Mouse (Mus musculus): Measurements from ENCODE around the gene Ttc9c. TPM values are rescaled to one million over a fixed set of nuclear protein-coding genes. Genes with fewer than 3 reads are reported as not detected.
A peak's percentile ranks its signal among the peaks of the same experiment; 100 is the strongest.
"Not testable (repeated sequence)": the region's sequence is repeated elsewhere in the genome, so short reads cannot be mapped to it uniquely, and the experiment has no call there.

The Ttc9c gene
- polyA plus RNA-seq, 1 experiment from 2014 or later = 25.1 TPM

DNA sequence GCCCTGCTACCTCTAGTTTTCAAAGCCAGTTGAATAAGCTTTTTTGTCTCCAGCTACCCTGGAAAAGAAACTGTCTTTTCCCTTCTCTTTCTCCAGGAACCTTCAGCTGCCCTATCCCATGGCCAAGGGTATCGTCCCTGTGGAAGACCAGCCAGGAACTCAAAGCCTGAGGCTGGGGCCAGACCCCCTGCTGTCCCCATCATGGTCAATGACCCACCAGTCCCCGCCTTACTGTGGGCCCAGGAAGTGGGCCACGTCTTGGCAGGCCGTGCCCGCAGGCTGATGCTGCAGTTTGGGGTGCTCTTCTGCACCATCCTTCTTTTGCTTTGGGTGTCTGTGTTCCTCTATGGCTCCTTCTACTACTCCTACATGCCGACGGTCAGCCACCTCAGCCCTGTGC lies 21.9 kb upstream of the Ttc9c start:
- Histone ChIP-seq H3K27me3 (no peaks in the 10 kb centered on the region), H3K27ac (peak overlapping the region; percentile 67), H3K9ac (peak overlapping the region; percentile 84), H3K4me1 (replicated peaks) (peaks cover 49% of the 10 kb centered on the region), H3K9me3 (replicated peaks) (no peaks in the 10 kb centered on the region), H3K36me3 (peaks cover 19% of the 10 kb centered on the region), H3K4me3 (replicated peaks) (peak overlapping the region; percentile 69), H3K4me2 (peak overlapping the region; percentile 85)
- ATAC-seq (ENCODE audit: low read depth) (no peak), DNase-seq (no peak)
- 77% methylated on average over 7 of the region's 7 CpGs for WGBS (ENCODE audit: insufficient replicate concordance)

DNA sequence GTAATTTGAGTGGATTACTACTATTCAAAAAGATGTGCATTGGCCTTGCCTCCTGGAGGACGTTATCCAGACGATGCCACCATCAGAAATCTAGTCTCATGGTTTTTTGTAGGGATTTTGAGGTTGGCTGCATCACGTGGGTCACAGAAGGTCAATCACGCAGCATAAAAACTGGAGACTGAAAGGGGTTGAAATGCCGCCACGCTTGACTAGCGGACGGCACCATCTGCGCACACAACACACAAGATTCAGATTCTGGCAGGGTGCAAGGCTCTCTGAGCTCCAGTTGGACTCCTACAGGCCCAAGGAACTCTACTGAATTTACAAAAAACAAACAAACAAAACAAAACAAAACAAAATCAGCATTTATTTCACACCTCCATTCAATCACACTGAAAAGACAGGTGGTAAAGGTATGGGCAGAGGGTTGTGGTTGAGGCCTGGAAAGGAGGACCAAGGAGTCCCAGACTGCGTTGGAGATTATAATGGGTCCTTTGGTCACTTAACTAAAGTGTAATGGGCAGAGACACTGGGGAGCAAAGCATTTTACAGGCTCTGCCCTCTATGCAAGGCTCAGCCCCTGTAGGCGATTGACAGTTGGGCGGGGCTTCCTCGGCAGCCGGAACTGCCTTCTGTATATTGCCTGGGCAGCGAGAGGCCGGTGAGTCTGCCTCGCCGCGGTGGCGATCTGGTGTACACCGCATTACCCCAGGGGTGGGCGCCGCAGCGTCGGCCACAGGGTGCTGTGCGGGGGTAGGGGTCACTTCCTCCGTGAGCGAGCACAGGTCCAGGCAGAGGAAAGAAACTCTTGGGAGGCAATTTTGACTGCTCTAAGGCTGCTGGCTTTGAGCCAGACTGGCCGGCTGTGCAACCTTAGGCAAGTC lies 21.0 kb upstream of the Ttc9c start:
- peak overlapping the region; percentile 69 for H3K4me3 ChIP-seq (replicated peaks)
- H3K27me3 ChIP-seq = no peaks in the 10 kb centered on the region
- H3K4me2 ChIP-seq = peak overlapping the region; percentile 85
- 25% methylated on average over 29 of the region's 29 CpGs for WGBS (ENCODE audit: insufficient replicate concordance)
- DNase-seq (peak; percentile 72), ATAC-seq (ENCODE audit: low read depth) (peak; percentile 78)
- peaks cover 17% of the 10 kb centered on the region for H3K36me3 ChIP-seq
- H3K9me3 ChIP-seq (replicated peaks) = no peaks in the 10 kb centered on the region
- H3K4me1 ChIP-seq (replicated peaks) = peaks cover 49% of the 10 kb centered on the region
- H3K9ac ChIP-seq = peak overlapping the region; percentile 84
- H3K27ac ChIP-seq = peak overlapping the region; percentile 67

GRCm38 (mm10) chr19:8839103-8839907 lies 20.2 kb upstream of the Ttc9c start, which contains the start of gene Gng3:
Gene Gng3 (minus strand): TSS chr19:8839194.
- WGBS (ENCODE audit: insufficient replicate concordance) = 72% methylated on average over 11 of the region's 11 CpGs
- H3K4me3 ChIP-seq (replicated peaks) = peak within 1 kb of the TSS; percentile 75
- peaks cover 46% of the 10 kb centered on the region for H3K4me1 ChIP-seq (replicated peaks)
- no peaks in the 10 kb centered on the region for H3K9me3 ChIP-seq (replicated peaks)
- no peak for DNase-seq
- no peaks in the 10 kb centered on the region for H3K27me3 ChIP-seq
- peak within 1 kb of the TSS; percentile 93 for H3K27ac ChIP-seq
- ATAC-seq (ENCODE audit: low read depth) = no peak
- peak within 1 kb of the TSS; percentile 87 for H3K9ac ChIP-seq
- H3K36me3 ChIP-seq = peaks cover 23% of the 10 kb centered on the region
- peak within 1 kb of the TSS; percentile 91 for H3K4me2 ChIP-seq

GRCm38 (mm10) chr19:8838041-8838730 lies 19.1 kb upstream of the Ttc9c start:
- 25% methylated on average over 15 of the region's 15 CpGs for WGBS (ENCODE audit: insufficient replicate concordance)
- ATAC-seq (ENCODE audit: low read depth) (0 out of 2 replicates have a peak, but pooled peaks have one; percentile 5), DNase-seq (no peak)
- peaks cover 34% of the 10 kb centered on the region for H3K36me3 ChIP-seq
- peak overlapping the region; percentile 93 for H3K27ac ChIP-seq
- peak overlapping the region; percentile 91 for H3K4me2 ChIP-seq
- peaks cover 46% of the 10 kb centered on the region for H3K4me1 ChIP-seq (replicated peaks)
- H3K4me3 ChIP-seq (replicated peaks) = peak overlapping the region; percentile 75
- H3K9me3 ChIP-seq (replicated peaks) = no peaks in the 10 kb centered on the region
- peak overlapping the region; percentile 87 for H3K9ac ChIP-seq
- no peaks in the 10 kb centered on the region for H3K27me3 ChIP-seq

- DNase-seq (peak; percentile 75), ATAC-seq (ENCODE audit: low read depth) (peak; percentile 73)
- WGBS (ENCODE audit: insufficient replicate concordance) = under 1% methylated on average over 38 of the region's 38 CpGs
- Histone ChIP-seq H3K9ac (peak within 1 kb of the TSS; percentile 87), H3K4me3 (replicated peaks) (peak within 1 kb of the TSS; percentile 75), H3K9me3 (replicated peaks) (no peaks in the 10 kb centered on the region), H3K4me1 (replicated peaks) (peaks cover 46% of the 10 kb centered on the region), H3K27me3 (no peaks in the 10 kb centered on the region), H3K27ac (peak within 1 kb of the TSS; percentile 93), H3K4me2 (peak within 1 kb of the TSS; percentile 91), H3K36me3 (peaks cover 42% of the 10 kb centered on the region)
These were observed 18.2 kb upstream of the Ttc9c start, which contains the start of gene Bscl2 for GRCm38 (mm10) chr19:8837251-8837791. Gene Bscl2 (plus strand): TSS chr19:8837467.

- H3K27me3 ChIP-seq; DNase-seq; H3K9me3 ChIP-seq (replicated peaks); H3K4me2 ChIP-seq; ATAC-seq (ENCODE audit: low read depth); H3K9ac ChIP-seq; H3K4me3 ChIP-seq (replicated peaks): not testable (repeated sequence)
- peaks cover 50% of the 10 kb centered on the region for H3K36me3 ChIP-seq
- H3K27ac ChIP-seq = peak overlapping the region; percentile 93
- 91% methylated on average over 10 of the region's 10 CpGs for WGBS (ENCODE audit: insufficient replicate concordance)
- H3K4me1 ChIP-seq (replicated peaks) = peaks cover 44% of the 10 kb centered on the region
These were observed 17.2 kb upstream of the Ttc9c start for GRCm38 (mm10) chr19:8836327-8836726.

DNA sequence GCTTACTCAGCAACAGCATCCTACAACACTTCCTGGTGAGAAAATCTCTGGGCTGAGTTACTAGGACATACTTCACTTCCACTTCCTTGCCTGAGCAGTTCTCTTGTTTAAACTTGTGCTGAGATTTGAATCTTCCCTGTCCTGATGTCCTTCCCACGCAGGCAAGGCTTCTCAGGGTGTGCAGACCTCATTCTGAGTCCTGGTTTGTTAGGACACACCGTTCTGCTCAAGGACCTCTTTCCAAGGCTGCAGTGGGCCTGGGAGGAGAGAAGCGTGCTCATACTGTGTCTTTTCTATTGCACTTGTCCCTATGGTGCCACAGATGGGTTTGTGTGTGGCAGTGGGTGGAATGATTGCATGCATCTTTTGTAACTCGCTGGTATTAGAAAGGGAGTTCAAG lies 13.8 kb upstream of the Ttc9c start:
- H3K27ac ChIP-seq = no peak overlapping the region
- no peak overlapping the region for H3K4me3 ChIP-seq (replicated peaks)
- ATAC-seq (ENCODE audit: low read depth) = no peak
- no peaks in the 10 kb centered on the region for H3K9me3 ChIP-seq (replicated peaks)
- WGBS (ENCODE audit: insufficient replicate concordance) = 93% methylated on average over 4 of the region's 4 CpGs
- H3K4me1 ChIP-seq (replicated peaks) = peaks cover 11% of the 10 kb centered on the region
- H3K4me2 ChIP-seq = no peak overlapping the region
- H3K9ac ChIP-seq = no peak overlapping the region
- H3K36me3 ChIP-seq = peaks cover 83% of the 10 kb centered on the region
- no peaks in the 10 kb centered on the region for H3K27me3 ChIP-seq
- no peak for DNase-seq

- WGBS (ENCODE audit: insufficient replicate concordance) = 88% methylated on average over 11 of the region's 11 CpGs
- Histone ChIP-seq H3K4me2 (no peak overlapping the region), H3K27ac (no peak overlapping the region), H3K4me1 (replicated peaks) (no peaks in the 10 kb centered on the region), H3K27me3 (no peaks in the 10 kb centered on the region), H3K9me3 (replicated peaks) (no peaks in the 10 kb centered on the region), H3K4me3 (replicated peaks) (no peak overlapping the region), H3K36me3 (peaks cover 99% of the 10 kb centered on the region), H3K9ac (no peak overlapping the region)
- DNase-seq (no peak), ATAC-seq (ENCODE audit: low read depth) (no peak)
These were observed 12.1 kb upstream of the Ttc9c start for GRCm38 (mm10) chr19:8831262-8831661.

- no peak overlapping the region for H3K4me3 ChIP-seq (replicated peaks)
- no peak for DNase-seq
- H3K9ac ChIP-seq = no peak overlapping the region
- no peak overlapping the region for H3K27ac ChIP-seq
- 94% methylated on average over 8 of the region's 8 CpGs for WGBS (ENCODE audit: insufficient replicate concordance)
- H3K36me3 ChIP-seq = peaks cover 100% of the 10 kb centered on the region
- H3K27me3 ChIP-seq = no peaks in the 10 kb centered on the region
- H3K9me3 ChIP-seq (replicated peaks) = no peaks in the 10 kb centered on the region
- no peak for ATAC-seq (ENCODE audit: low read depth)
- H3K4me2 ChIP-seq = no peak overlapping the region
- H3K4me1 ChIP-seq (replicated peaks) = no peaks in the 10 kb centered on the region
These were observed 11.5 kb upstream of the Ttc9c start for GRCm38 (mm10) chr19:8830664-8831063.

GRCm38 (mm10) chr19:8829660-8830059 lies 10.5 kb upstream of the Ttc9c start, which contains the start of gene AC129217.1:
Gene AC129217.1 (plus strand): TSS chr19:8829773.
- Histone ChIP-seq H3K27ac (peak within 1 kb of the TSS; percentile 2; the same call in 1 of the 2 replicates), H3K9me3 (replicated peaks) (no peaks in the 10 kb centered on the region), H3K27me3 (no peaks in the 10 kb centered on the region), H3K4me1 (replicated peaks) (no peaks in the 10 kb centered on the region), H3K4me2 (no peak within 1 kb of the TSS), H3K4me3 (replicated peaks) (no peak within 1 kb of the TSS), H3K9ac (no peak within 1 kb of the TSS), H3K36me3 (peaks cover 99% of the 10 kb centered on the region)
- 61% methylated on average over 8 of the region's 8 CpGs for WGBS (ENCODE audit: insufficient replicate concordance)
- ATAC-seq (ENCODE audit: low read depth) = no peak
- no peak for DNase-seq
